Mouse (Mus musculus) adrenal gland, postnatal 0 days (tissue): ENCODE measurements around the gene Cops7b. TPM values are rescaled to one million over a fixed set of nuclear protein-coding genes. Genes with fewer than 3 reads are reported as not detected.

Source experiments
- microRNA-seq: library from miRNA; unstranded; fragments of <30 nt; microRNA quantifications from one replicate; pipeline ENCODE4, GENCODE M21; 2016; ENCODE audit warnings: borderline replicate concordance; ENCODE audit not compliant: insufficient number of aligned reads
- polyA plus RNA-seq: library from polyadenylated mRNA; unstranded; fragments of >200 nt; fragmentation: Nextera tagmentation; extraction: Ambion mirVana; gene quantifications from 2 replicates; pipeline ENCODE4 v1.2.1, GENCODE M21; 2015

The Cops7b gene
- 17.9 and 20.1 TPM in 2 replicates for polyA plus RNA-seq

GRCm38 (mm10) chr1:86582451-86583096, at the start of gene Cops7b, which contains the start of gene Pde6d:
Cops7b (plus strand) TSS chr1:86582904.
Pde6d (minus strand) TSS chr1:86582629.

Small RNAs within 50 kb of the gene (microRNA-seq; reads per million reads assigned to microRNA genes)
- gene Gm22955, result not detected

Other genes starting within 250 kb of the Cops7b start
- 164 and 231 TPM in 2 replicates for gene Ncl, start 223.5 kb upstream of the Cops7b start, polyA plus RNA-seq
- gene Nmur1, start 156.7 kb upstream of the Cops7b start, polyA plus RNA-seq, result not detected in 2 replicates
- not detected in 2 replicates for gene Tex44, start 156.6 kb upstream of the Cops7b start, polyA plus RNA-seq
- gene Ptma, start 56.2 kb upstream of the Cops7b start, polyA plus RNA-seq, result 1,285 and 1,305 TPM in 2 replicates
- gene Pde6d, start 275 bp upstream of the Cops7b start, polyA plus RNA-seq, result 78.4 and 91.5 TPM in 2 replicates
- 1.2 and 1.3 TPM in 2 replicates for gene Nppc, start 87.7 kb downstream of the Cops7b start, polyA plus RNA-seq
- gene Dis3l2, start 120.9 kb downstream of the Cops7b start, polyA plus RNA-seq, result 13.2 and 15.7 TPM in 2 replicates